Mouse (Mus musculus): ENCODE measurements around the gene Hspb7.

- no peak for TF ChIP-seq GATA1 (IDR thresholded peaks at IDR 0.05; ENCODE audit: low read length)
- TF ChIP-seq TAL1 (IDR thresholded peaks at IDR 0.05; ENCODE audit: low read length), result no peak
Measured at GRCm38 (mm10) chr4:141419398-141420191, 984 bp upstream of the Hspb7 start.

Data from erythroblast, embryonic 14.5 days (primary cell).